Mouse (Mus musculus): ENCODE measurements at regions not wholly inside any gene's neighbourhood (a gene's known extent, or its start where the extent isn't known, plus 50 kb on each side); places are given as distances from the start of the nearest gene placed in this dataset.

DNA sequence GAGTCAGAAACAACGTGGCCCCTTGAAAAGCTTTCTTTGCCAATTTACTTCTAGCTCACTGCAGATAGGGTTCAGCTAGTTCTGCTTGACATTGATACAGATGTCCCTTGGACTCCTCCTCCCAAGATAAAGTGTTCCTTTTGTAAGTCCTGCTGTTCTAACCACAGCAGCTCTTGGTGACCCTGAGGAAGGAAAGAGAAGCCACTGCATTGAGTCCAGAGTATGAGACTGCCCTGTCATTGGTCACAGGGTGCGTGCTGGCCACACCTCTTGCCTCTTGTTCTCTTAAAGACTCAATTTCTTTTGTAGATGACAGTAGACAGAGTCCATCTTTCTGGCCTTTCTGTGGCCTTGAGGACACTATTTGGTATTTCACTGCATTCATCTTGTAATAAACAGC is 74.7 kb upstream of the Zc3h12c start:
- DNase-seq (ENCODE audit: low read depth, low spot score): no peak

- no peak for DNase-seq (ENCODE audit: low read depth, low spot score)
Measured at GRCm38 (mm10) chr9:52241577-52241976, 73.2 kb upstream of the Zc3h12c start.

DNA sequence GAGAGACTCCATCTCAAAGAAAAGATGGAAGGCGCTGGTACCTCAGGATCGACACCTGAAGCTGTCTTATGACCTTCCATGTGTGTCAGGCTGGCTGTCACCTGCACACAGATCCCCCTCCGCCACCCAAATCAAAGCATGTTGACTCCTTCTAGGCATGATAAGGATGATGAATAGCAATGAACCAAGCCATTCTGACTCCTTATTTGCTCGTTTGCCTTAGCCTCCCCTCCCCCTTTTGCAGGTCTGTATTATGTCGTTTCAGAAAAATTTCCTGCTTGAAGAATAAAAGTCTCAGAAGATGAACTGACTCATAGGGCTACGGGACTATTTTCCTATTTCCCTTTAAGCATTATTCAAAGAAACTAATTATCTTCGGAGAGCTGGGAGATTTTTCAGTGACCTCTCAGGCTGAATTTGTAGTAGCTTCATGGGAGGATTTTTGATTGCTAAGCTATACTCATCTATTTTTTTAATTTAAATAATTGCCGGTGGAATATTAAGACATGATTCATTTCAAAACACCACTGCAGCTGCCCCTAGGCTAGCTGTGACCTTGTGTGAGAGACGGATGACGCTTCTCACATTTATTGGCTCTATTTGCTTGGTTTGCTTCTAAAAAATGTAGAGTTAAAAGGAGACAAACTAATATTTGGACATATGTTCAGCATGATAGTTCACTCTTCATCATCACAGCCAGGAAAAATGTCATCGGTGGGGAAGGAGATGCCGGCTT is 72.4 kb upstream of the Zc3h12c start:
- no peak for DNase-seq (ENCODE audit: low read depth, low spot score)

GRCm38 (mm10) chr9:52234775-52235174 is 66.4 kb upstream of the Zc3h12c start:
- no peak for DNase-seq (ENCODE audit: low read depth, low spot score)

DNA sequence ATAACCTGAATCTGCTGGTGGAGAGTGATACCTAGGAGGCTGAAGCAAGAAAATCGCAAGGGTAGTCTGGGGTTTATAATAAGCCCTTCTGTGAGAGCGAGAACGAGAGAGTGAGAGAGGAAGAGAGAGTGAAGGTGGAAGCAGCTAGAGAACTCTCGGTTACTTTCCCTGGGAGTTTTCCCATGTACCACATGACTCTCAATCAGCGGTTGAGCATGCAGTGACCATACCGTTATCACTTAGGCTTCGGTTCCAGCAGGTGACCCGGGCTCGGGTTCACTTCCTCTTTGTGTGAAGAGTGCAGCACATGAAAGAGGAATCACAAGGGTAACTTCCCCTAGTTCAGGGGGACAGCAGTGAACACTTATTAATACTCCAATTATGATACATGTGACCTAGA is 61.2 kb upstream of the Zc3h12c start:
- DNase-seq (ENCODE audit: low read depth, low spot score): no peak

DNA sequence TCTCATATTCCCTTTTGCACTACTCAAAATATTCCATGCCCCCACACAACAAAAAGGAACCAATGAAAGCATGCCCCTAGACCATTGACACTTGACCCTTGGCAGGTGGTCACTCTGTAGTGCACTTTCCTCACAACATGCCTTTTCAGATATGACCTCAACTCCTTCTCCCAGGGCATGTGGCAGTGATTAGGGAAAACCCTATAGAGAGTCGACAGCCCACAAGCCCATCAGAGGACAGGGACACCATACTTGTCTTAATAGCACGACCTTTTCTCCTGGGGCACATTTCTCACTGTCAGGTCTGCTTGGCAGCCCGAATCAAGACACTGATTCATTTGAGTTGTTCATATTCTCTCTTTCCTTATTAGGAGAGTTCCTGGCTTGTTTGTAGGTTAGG is 57.3 kb upstream of the Zc3h12c start:
- DNase-seq (ENCODE audit: low read depth, low spot score): no peak

DNA sequence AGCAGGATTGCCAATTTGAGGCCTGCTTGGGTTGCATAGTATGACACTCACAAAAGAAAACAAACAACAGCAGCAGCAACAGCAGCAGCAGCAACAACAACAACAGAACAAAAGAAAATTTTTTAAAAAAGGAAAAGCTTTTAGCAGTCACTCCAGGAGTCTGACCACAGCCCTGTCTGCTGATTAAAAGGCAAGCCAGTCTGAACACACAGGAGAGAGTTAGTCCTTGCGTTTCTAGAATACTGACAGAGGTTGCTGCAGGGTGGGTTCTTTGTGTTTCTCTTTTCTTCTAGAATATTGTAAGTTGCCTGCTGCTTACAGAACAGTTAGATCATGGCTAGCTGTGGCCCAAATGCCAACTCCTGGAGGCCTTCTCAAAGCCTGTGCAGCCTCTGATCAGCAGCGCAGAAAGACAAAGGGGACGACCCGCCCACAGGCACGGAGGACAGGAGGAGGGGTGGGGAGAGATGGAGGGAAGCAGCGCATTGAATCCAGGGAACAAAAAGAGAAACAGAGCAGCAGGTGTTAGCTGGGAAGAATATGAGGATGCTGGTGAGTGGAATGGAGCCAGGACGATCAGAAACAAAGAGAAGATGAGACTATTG is 55.2 kb upstream of the Zc3h12c start:
- no peak for DNase-seq (ENCODE audit: low read depth, low spot score)

Data from retina, postnatal 7 days (tissue).